Mouse (Mus musculus) bone marrow macrophage, adult 2 months (primary cell): ENCODE measurements at regions not wholly inside any gene's neighbourhood (a gene's known extent, or its start where the extent isn't known, plus 50 kb on each side); places are given as distances from the start of the nearest gene placed in this dataset.

Source experiments
- H3K27ac ChIP-seq: 2 replicates; pipeline ENCODE4 v1.5.1; 2012; ENCODE audit warnings: low read depth, low read length; ENCODE audit not compliant: insufficient read depth
- H3K4me1 ChIP-seq: 2 replicates; pipeline ENCODE4 v1.6.1; 2012; ENCODE audit warnings: low read length; ENCODE audit not compliant: control insufficient read depth, insufficient read depth
- H3K4me3 ChIP-seq: 2 replicates; pipeline ENCODE4 v1.5.1; 2012; ENCODE audit warnings: mild to moderate bottlenecking, low read length, moderate library complexity; ENCODE audit not compliant: insufficient read depth
- CTCF ChIP-seq: IDR thresholded peaks from 2 replicates; pipeline ENCODE4 v1.5.1; 2012; ENCODE audit warnings: low read depth, mild to moderate bottlenecking, low read length, moderate library complexity
- POLR2A ChIP-seq: IDR thresholded peaks from 2 replicates; pipeline ENCODE4 v1.6.1; 2012; ENCODE audit warnings: mild to moderate bottlenecking, low read depth, low read length, borderline replicate concordance

DNA sequence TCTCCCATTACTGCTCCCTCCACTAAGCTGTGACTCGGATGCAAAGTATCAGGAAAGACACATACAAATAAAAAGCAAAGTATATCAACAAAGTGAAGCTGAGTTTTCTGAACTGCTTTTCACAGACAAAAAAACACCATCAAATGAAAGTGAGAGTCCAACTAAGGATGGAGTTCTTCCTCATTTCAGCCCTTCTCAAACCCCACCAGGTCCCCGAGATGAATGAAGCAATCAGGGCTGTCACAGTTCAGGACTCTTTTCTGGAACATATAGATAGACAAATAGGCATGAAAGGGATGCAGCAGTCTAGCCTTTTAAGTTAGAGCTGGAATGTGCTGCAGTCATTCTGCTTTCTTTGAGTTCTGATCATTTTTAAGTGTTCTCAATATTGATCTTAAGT, 142.6 kb downstream of the Fzd1 start:
- TF ChIP-seq POLR2A = no peak
- no peak for TF ChIP-seq CTCF
- no peak overlapping the region for H3K4me3 ChIP-seq
- no peaks in the 10 kb centered on the region for H3K4me1 ChIP-seq
- H3K27ac ChIP-seq = no peak overlapping the region

DNA sequence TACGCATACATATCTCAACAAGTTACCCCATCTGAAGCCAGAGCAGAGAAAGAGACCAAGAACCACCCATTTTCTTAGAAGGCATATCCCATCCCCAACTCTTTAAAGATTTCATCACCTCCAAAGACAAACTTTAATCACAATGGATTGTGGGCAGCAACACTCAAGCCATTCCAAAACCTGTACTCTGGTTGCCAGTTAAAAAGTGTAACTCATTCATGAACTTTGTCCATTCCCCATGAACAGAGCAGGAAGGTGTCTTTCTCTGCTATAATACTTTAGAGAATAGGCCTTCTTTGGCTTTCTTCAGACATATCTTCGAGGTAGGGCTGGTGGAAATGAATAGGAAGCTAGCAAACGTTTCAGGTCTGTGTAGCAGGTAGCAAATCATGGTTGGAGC, 160.4 kb downstream of the Fzd1 start:
- Histone ChIP-seq H3K4me3 (no peak overlapping the region), H3K27ac (no peak overlapping the region), H3K4me1 (peaks cover 12% of the 10 kb centered on the region)
- TF ChIP-seq POLR2A = no peak
- no peak for TF ChIP-seq CTCF

- H3K4me1 ChIP-seq = peaks cover 16% of the 10 kb centered on the region
- H3K27ac ChIP-seq = peak overlapping the region; percentile 63
- H3K4me3 ChIP-seq = no peak overlapping the region
- TF ChIP-seq CTCF = no peak
- TF ChIP-seq POLR2A = no peak
Observed at GRCm38 (mm10) chr5:4595010-4595409, 162.8 kb downstream of the Fzd1 start.

DNA sequence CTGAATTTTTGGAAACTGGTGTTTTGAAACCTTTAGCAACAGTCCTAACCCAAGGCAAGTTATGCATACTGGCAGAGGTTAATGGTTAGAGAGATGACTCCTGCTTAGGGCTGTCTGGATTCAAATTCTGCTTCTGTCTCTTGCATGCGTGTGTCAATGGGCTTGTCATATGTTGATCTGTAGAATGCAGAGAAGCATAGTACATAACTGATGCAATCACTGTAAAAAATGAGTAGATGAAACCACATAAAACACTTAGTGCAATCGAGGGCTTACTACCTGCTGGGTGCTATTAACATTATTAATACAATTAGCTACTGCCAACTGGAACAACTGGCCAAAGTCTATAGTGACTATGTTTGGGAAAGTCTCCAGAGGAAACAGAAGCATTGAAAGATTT, 163.3 kb downstream of the Fzd1 start:
- H3K4me3 ChIP-seq = no peak overlapping the region
- H3K4me1 ChIP-seq = peaks cover 18% of the 10 kb centered on the region
- no peak for TF ChIP-seq POLR2A
- TF ChIP-seq CTCF = no peak
- H3K27ac ChIP-seq = peak overlapping the region; percentile 63

DNA sequence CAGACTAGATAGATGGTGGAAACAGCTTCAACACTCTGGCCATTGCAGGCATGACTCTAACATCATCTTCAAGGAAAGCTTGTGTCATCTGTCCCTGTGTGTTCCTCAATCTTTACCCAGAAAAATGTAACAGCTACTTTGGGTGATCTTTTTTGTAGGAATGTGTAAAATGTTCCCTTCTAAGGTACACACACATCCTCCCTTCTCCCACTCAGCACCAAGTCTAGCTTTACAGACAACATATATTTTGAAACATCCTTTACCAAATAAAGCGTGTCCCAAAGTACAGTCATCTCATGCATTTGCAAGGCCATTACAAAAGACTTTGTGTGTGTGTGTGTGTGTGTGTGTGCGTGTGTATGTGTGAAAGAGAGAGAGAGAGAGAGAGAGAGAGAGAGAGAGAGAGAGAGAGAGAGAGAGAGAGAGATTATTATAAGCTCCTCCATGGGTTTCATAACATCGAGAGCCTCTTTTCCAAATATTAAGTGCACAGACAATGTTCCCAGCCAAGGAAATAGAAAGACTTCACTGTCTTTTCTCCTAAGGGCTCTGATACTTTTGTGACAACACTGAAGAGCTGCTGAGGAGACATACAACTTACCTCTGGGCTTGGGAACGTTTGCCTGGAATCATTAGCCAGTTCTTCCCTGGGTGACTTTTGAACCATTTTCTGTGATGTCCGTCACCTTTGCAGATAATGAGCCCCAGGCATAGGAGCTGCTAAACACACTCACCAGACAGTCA, 164.0 kb downstream of the Fzd1 start:
- H3K4me1 ChIP-seq = peaks cover 18% of the 10 kb centered on the region
- H3K27ac ChIP-seq = no peak overlapping the region
- no peak overlapping the region for H3K4me3 ChIP-seq
- TF ChIP-seq POLR2A = no peak
- TF ChIP-seq CTCF = no peak

GRCm38 (mm10) chr5:4591721-4592120, 166.1 kb downstream of the Fzd1 start:
- H3K4me1 ChIP-seq = peaks cover 18% of the 10 kb centered on the region
- no peak overlapping the region for H3K4me3 ChIP-seq
- no peak overlapping the region for H3K27ac ChIP-seq
- TF ChIP-seq POLR2A (no peak), CTCF (no peak)

- H3K4me3 ChIP-seq = no peak overlapping the region
- no peak overlapping the region for H3K27ac ChIP-seq
- 0 out of 2 replicates have a peak, but pooled peaks cover 3% of the 10 kb centered on the region for H3K4me1 ChIP-seq
- no peak for TF ChIP-seq POLR2A
- TF ChIP-seq CTCF = no peak
Observed at GRCm38 (mm10) chr5:4582702-4583475, 174.9 kb downstream of the Fzd1 start.

DNA sequence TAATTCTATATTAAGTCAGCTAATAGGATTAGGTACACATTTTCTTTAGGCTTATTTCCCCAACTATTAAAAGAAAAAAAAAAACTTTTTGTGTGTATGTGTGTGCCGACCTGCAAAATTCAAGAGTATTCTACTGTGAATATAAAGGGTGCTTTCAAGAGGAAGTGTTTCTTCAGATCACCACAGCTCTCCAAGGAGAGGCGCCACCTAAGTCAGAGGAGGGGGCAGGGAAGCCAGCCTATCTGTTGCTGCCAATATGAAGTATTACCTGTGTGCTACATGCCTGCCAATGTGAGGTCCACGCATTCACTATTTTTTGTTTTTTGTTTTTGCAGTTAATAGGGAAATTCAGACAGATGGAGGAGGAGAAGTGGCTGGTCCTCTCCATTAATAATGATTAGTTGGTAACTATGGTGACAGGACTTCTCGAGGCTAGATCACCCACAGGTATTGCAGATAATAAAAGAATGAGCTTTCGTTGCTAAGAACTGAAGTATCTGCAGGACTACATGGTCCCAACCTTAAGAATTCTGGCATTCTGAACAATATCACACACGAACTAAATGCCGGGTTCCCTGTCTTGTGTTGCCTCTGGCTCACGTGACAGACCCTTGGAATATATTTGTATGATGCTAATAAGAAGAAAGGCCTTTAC, 177.5 kb downstream of the Fzd1 start:
- Histone ChIP-seq H3K27ac (no peak overlapping the region), H3K4me1 (0 out of 2 replicates have a peak, but pooled peaks cover 3% of the 10 kb centered on the region), H3K4me3 (no peak overlapping the region)
- TF ChIP-seq CTCF (no peak), POLR2A (no peak)

- Histone ChIP-seq H3K4me3 (no peak overlapping the region), H3K4me1 (0 out of 2 replicates have a peak, but pooled peaks cover 3% of the 10 kb centered on the region), H3K27ac (no peak overlapping the region)
- TF ChIP-seq CTCF (no peak), POLR2A (no peak)
Observed at GRCm38 (mm10) chr5:4578856-4579255, 179.0 kb downstream of the Fzd1 start.

GRCm38 (mm10) chr5:4577179-4577578, 180.7 kb downstream of the Fzd1 start:
- TF ChIP-seq POLR2A = no peak
- no peak for TF ChIP-seq CTCF
- no peak overlapping the region for H3K4me3 ChIP-seq
- H3K27ac ChIP-seq = no peak overlapping the region
- H3K4me1 ChIP-seq = no peaks in the 10 kb centered on the region
